Mouse (Mus musculus) hindbrain, embryonic 14.5 days (tissue): ENCODE measurements around the gene Ryr1. TPM values are rescaled to one million over a fixed set of nuclear protein-coding genes. Genes with fewer than 3 reads are reported as not detected.
A peak's percentile ranks its signal among the peaks of the same experiment; 100 is the strongest.
"Not testable (repeated sequence)": the region's sequence is repeated elsewhere in the genome, so short reads cannot be mapped to it uniquely, and the experiment has no call there.

Source experiments
- ATAC-seq: fragments of 200-750 bp; cut with Nextera tagmentation; 2 replicates; pipeline ENCODE4 v1.8.0; 2017; ENCODE audit warnings: moderate number of reproducible peaks, mild to moderate bottlenecking, moderate TSS enrichment, moderate library complexity; ENCODE audit not compliant: low FRiP score
- DNase-seq: peaks from one replicate; pipeline ENCODE4 v3.0.0-alpha.2; 2015; ENCODE audit warnings: low spot score
- H3K27ac ChIP-seq: fragments of 300-500 bp; sonication (generic); 2 replicates; pipeline ENCODE4 v1.5.1; 2014; ENCODE audit warnings: mild to moderate bottlenecking, moderate library complexity
- H3K27me3 ChIP-seq: fragments of 300-500 bp; sonication (generic); 2 replicates; pipeline ENCODE4 v1.6.1; 2014; ENCODE audit warnings: mild to moderate bottlenecking, low read length, mixed read lengths; ENCODE audit not compliant: control insufficient read depth, insufficient read depth
- H3K36me3 ChIP-seq: fragments of 300-500 bp; sonication (generic); replicated peaks from 2 replicates; pipeline ENCODE4 v1.6.1; 2014; ENCODE audit not compliant: control insufficient read depth, insufficient read depth
- H3K4me1 ChIP-seq: fragments of 300-500 bp; sonication (generic); replicated peaks from 2 replicates; pipeline ENCODE4 v1.6.1; 2014; ENCODE audit warnings: antibody characterized with exemption, low read length, mixed read lengths; ENCODE audit not compliant: control insufficient read depth, insufficient read depth
- H3K4me2 ChIP-seq: fragments of 300-500 bp; sonication (generic); replicated peaks from 2 replicates; pipeline ENCODE4 v1.6.1; 2014; ENCODE audit warnings: mild to moderate bottlenecking, moderate library complexity
- H3K4me3 ChIP-seq: fragments of 300-500 bp; sonication (generic); replicated peaks from 2 replicates; pipeline ENCODE4 v1.5.1; 2014; ENCODE audit warnings: mild to moderate bottlenecking, low read length
- H3K9ac ChIP-seq: fragments of 300-500 bp; sonication (generic); 2 replicates; pipeline ENCODE4 v1.6.1; 2014
- H3K9me3 ChIP-seq: fragments of 300-500 bp; sonication (generic); 2 replicates; pipeline ENCODE4 v1.6.1; 2016; ENCODE audit warnings: low read length; ENCODE audit not compliant: control insufficient read depth
- WGBS: fragments of 180-500 bp; shearing (Covaris S2); extraction: QIAGEN DNeasy Blood & Tissue Kit; methylation state at CpG from one replicate; pipeline ENCODE4 v1.1.7; 2014; 5-methylcytosine and 5-hydroxymethylcytosine counted together
- polyA plus RNA-seq: library from polyadenylated mRNA; unstranded; fragments of >200 nt; fragmentation: Nextera tagmentation; extraction: Ambion mirVana; gene quantifications from 2 replicates; pipeline ENCODE4 v1.2.1, GENCODE M21; 2014

Gene Ryr1
- polyA plus RNA-seq, 1 experiment from 2014 or later, result 7.6 TPM

DNA sequence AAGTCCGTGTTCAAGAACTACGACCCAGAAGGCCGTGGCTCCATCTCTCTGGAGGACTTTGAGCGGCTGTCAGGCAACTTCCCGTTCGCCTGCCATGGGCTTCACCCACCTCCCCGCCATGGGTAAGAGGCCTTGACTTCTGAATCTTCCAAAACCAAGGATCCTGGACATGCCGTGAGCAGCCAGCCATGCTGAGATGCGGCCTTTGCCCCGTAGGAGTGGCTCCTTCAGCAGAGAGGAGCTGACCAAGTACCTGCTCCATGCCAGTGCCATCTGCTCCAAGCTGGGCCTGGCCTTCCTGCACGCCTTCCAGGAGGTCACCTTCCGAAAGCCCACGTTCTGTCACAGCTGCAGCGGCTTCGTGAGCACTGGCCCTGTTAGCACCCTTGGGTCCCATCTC lies 23.8 kb upstream of the Ryr1 start:
- no peaks in the 10 kb centered on the region for H3K9me3 ChIP-seq
- H3K27me3 ChIP-seq, result no peaks in the 10 kb centered on the region
- 85% methylated on average over 15 of the region's 15 CpGs for WGBS
- H3K27ac ChIP-seq, result no peak overlapping the region
- no peak overlapping the region for H3K4me3 ChIP-seq
- ATAC-seq (no peak), DNase-seq (no peak)
- no peaks in the 10 kb centered on the region for H3K36me3 ChIP-seq
- H3K4me2 ChIP-seq, result no peak overlapping the region
- no peaks in the 10 kb centered on the region for H3K4me1 ChIP-seq
- H3K9ac ChIP-seq, result no peak overlapping the region

DNA sequence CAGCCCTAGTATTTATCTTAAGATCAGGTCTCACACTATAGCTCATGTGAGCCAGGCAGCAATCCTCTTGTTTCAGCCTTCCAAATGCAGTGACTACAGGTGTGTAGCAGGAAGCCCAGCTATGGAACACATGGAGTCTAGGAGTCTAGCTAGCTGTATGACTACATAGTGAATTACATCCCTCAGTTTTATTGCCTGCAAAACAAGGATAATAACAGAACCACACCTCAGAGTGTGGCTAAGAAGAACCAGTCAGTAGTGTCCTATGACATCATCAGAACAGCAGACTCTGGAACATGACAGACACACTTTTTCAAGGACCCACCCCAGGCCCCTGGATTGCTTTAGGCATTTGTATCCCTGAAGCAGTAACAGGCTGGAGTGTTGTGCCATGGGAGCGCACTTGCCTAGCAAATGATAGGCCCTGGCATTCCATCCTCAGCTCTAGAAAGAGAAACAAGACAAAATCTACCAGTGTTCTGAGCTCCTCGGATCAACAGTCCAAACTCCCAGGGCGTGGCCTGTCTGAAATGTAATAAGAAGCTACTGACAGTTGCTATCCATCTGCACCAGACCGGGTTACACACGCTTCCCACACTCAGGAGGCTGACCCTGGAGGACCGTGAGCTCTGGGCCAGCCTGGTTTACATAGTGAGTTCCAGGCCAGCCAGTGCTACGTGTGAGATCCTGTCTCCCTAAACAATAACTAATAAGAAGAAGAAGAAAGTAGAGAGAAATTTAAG lies 21.8 kb upstream of the Ryr1 start:
- H3K9ac ChIP-seq, result no peak overlapping the region
- no peaks in the 10 kb centered on the region for H3K27me3 ChIP-seq
- 88% methylated on average over 7 of the region's 7 CpGs for WGBS
- no peak overlapping the region for H3K4me3 ChIP-seq
- no peaks in the 10 kb centered on the region for H3K36me3 ChIP-seq
- no peaks in the 10 kb centered on the region for H3K9me3 ChIP-seq
- H3K4me2 ChIP-seq, result no peak overlapping the region
- DNase-seq (no peak), ATAC-seq (no peak)
- no peaks in the 10 kb centered on the region for H3K4me1 ChIP-seq
- no peak overlapping the region for H3K27ac ChIP-seq

DNA sequence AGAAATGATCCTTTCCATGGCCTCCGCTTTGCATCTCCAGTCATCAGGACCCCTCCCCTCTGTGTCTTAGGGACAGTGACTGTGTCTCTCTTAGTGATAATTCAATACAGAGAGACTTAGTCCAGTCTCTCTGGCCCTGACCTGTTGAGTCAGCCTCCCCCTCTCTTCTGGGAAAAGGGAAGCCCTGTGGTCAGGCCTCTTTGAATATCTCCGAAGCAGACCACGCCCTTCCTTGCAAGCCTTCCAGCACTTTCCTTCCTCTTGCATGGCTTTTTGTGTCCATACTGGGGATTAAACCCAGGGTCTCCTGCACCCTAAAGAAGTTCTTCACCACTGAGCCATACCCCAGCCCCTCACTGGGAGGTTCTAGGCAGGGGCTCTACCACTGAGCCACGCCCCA lies 19.0 kb upstream of the Ryr1 start:
- no peaks in the 10 kb centered on the region for H3K4me1 ChIP-seq
- ATAC-seq (no peak), DNase-seq (no peak)
- 90% methylated on average over 4 of the region's 4 CpGs for WGBS
- H3K27ac ChIP-seq, result no peak overlapping the region
- H3K9me3 ChIP-seq, result no peaks in the 10 kb centered on the region
- H3K9ac ChIP-seq, result no peak overlapping the region
- H3K36me3 ChIP-seq, result no peaks in the 10 kb centered on the region
- H3K4me2 ChIP-seq, result no peak overlapping the region
- no peak overlapping the region for H3K4me3 ChIP-seq
- H3K27me3 ChIP-seq, result no peaks in the 10 kb centered on the region

DNA sequence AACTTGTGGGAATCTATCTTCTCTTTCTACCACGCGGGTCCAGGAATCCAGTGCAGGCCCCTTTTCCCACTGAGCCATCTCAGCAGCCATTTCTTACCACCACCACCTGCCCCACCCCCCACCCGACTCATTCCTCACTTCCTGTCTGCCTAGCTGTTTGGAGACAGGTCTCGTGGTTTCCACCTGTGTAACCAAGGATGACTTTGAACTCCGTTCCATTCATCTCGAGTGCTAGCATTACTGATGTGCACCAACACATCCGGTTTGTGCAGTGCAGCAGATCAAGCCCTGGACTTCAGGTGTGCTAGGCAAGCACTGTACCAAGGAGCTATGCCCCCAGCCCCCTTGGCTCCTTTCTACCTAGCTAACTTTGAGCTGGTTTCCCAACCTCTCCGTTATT lies 16.4 kb upstream of the Ryr1 start:
- no peak overlapping the region for H3K27ac ChIP-seq

GRCm38 (mm10) chr7:29139237-29139636 lies 14.3 kb upstream of the Ryr1 start:
- H3K36me3 ChIP-seq, DNase-seq, H3K4me2 ChIP-seq, H3K9ac ChIP-seq, H3K4me1 ChIP-seq, H3K4me3 ChIP-seq, H3K9me3 ChIP-seq, ATAC-seq, H3K27ac ChIP-seq: not testable (repeated sequence)
- 89% methylated on average over 3 of the region's 4 CpGs for WGBS
- H3K27me3 ChIP-seq, result peaks cover 20% of the 10 kb centered on the region

More for the DNA sequence above, 16.4 kb upstream of the Ryr1 start:
- no peak for ATAC-seq
- H3K4me2 ChIP-seq, result no peak overlapping the region
- DNase-seq, result no peak
- WGBS, result 86% methylated on average over 8 of the region's 8 CpGs
- no peaks in the 10 kb centered on the region for H3K4me1 ChIP-seq
- no peaks in the 10 kb centered on the region for H3K36me3 ChIP-seq
- H3K9ac ChIP-seq, result no peak overlapping the region
- no peaks in the 10 kb centered on the region for H3K9me3 ChIP-seq
- peaks cover 3% of the 10 kb centered on the region; the same call in 1 of the 2 replicates for H3K27me3 ChIP-seq
- H3K4me3 ChIP-seq, result no peak overlapping the region

DNA sequence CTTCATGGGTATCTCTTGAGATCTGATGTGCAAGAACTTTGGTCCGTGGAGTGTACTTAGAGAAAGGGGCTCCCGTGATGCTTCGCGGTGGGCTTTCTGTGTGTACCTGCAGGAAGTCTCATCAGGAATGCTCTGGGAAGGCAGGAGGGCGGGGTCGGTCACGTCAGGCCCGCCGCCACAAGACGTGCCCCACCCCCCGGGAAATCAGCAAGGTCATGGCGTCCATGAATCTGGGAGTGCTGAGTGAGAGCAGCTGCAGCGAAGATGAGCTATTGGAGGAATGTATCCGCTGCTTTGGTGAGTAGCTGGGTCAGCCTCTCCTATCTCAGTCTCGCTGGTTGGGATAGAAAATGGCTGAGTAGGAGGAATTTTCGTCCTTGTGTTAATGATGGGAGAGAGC lies 12.4 kb upstream of the Ryr1 start:
- DNase-seq, result no peak
- no peak overlapping the region for H3K27ac ChIP-seq
- H3K4me3 ChIP-seq, result no peak overlapping the region
- H3K27me3 ChIP-seq, result peaks cover 20% of the 10 kb centered on the region
- H3K9me3 ChIP-seq, result no peaks in the 10 kb centered on the region
- WGBS, result 41% methylated on average over 16 of the region's 16 CpGs
- no peak overlapping the region for H3K4me2 ChIP-seq
- H3K36me3 ChIP-seq, result no peaks in the 10 kb centered on the region
- H3K9ac ChIP-seq, result no peak overlapping the region
- H3K4me1 ChIP-seq, result no peaks in the 10 kb centered on the region; the same call in 1 of the 2 replicates
- no peak for ATAC-seq

GRCm38 (mm10) chr7:29134693-29135386 lies 9.9 kb upstream of the Ryr1 start, which contains the start of gene Rasgrp4:
Rasgrp4 (plus strand) TSS chr7:29134851.
- no peak for ATAC-seq
- H3K4me2 ChIP-seq, result peak within 1 kb of the TSS; percentile 46
- peak within 1 kb of the TSS; percentile 28; the same call in 1 of the 2 replicates for H3K9ac ChIP-seq
- H3K27me3 ChIP-seq, result peaks cover 20% of the 10 kb centered on the region
- H3K9me3 ChIP-seq, result no peaks in the 10 kb centered on the region
- no peak for DNase-seq
- peak within 1 kb of the TSS; percentile 19 for H3K4me3 ChIP-seq
- no peaks in the 10 kb centered on the region; the same call in 1 of the 2 replicates for H3K4me1 ChIP-seq
- H3K36me3 ChIP-seq, result no peaks in the 10 kb centered on the region
- 1% methylated on average over 13 of the region's 20 CpGs for WGBS
- no peak within 1 kb of the TSS for H3K27ac ChIP-seq

GRCm38 (mm10) chr7:29134230-29134629 lies 9.3 kb upstream of the Ryr1 start:
- DNase-seq (no peak), ATAC-seq (no peak)
- WGBS, result 9% methylated on average over 4 of the region's 4 CpGs
- no peaks in the 10 kb centered on the region for H3K36me3 ChIP-seq
- no peaks in the 10 kb centered on the region; the same call in 1 of the 2 replicates for H3K4me1 ChIP-seq
- no peak overlapping the region; the same call in 1 of the 2 replicates for H3K9ac ChIP-seq
- peak overlapping the region; percentile 19; the same call in 1 of the 2 replicates for H3K4me3 ChIP-seq
- H3K27ac ChIP-seq, result no peak overlapping the region
- peaks cover 20% of the 10 kb centered on the region for H3K27me3 ChIP-seq
- peak overlapping the region; percentile 46 for H3K4me2 ChIP-seq
- no peaks in the 10 kb centered on the region for H3K9me3 ChIP-seq

GRCm38 (mm10) chr7:29128725-29129124 lies 3.7 kb upstream of the Ryr1 start:
- Histone ChIP-seq H3K9ac (no peak overlapping the region), H3K27me3 (peaks cover 6% of the 10 kb centered on the region; the same call in 1 of the 2 replicates), H3K4me2 (no peak overlapping the region), H3K9me3 (no peaks in the 10 kb centered on the region), H3K4me1 (peaks cover 4% of the 10 kb centered on the region; the same call in 1 of the 2 replicates), H3K27ac (no peak overlapping the region), H3K36me3 (no peaks in the 10 kb centered on the region), H3K4me3 (no peak overlapping the region)
- 66% methylated on average over 2 of the region's 2 CpGs for WGBS
- ATAC-seq (no peak), DNase-seq (no peak)
